Mouse (Mus musculus): ENCODE data around the gene Far1. TPM values are rescaled to one million over a fixed set of nuclear protein-coding genes. Genes with fewer than 3 reads are reported as not detected.

The Far1 gene
- total and polyA plus RNA-seq, 2 experiments from 2014 or later, result 14.8 to 25.0 TPM

DNA sequence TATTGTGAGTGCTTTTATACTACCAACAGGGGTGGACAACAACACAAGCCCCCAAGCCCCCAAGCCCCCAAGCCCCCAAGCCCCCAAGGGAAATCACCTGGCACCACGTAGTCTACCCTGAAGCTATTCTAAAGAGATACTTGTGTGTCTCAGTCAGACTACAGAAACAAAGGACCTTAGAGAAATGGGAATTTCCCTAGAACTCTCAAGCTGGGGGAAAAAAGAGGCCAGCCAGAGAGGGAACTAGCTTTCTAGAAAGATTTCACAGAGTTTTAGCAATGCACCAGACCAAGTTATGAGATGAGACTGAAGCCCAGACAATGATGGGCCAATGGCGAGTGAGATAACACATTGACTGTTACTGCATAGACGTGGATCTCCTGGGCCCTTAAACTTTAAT lies 2.2 kb upstream of the Far1 start:
- H3K9me3 ChIP-seq (replicated peaks; ENCODE audit: control insufficient read depth, low read length), result no peaks in the 10 kb centered on the region
- H3K27ac ChIP-seq (ENCODE audit: low read depth), result no peak overlapping the region
- H3K36me3 ChIP-seq (replicated peaks; ENCODE audit: control insufficient read depth, insufficient read depth, low read length), result no peaks in the 10 kb centered on the region
- H3K4me1 ChIP-seq (ENCODE audit: control insufficient read depth, insufficient read depth), result peaks cover 10% of the 10 kb centered on the region; the same call in 1 of the 2 replicates
- 68% methylated on average over 3 of the region's 3 CpGs for WGBS
- H3K4me2 ChIP-seq (ENCODE audit: low read depth, low read length), result no peak overlapping the region
- H3K4me3 ChIP-seq (ENCODE audit: low read depth, low read length), result no peak overlapping the region
- H3K9ac ChIP-seq (replicated peaks; ENCODE audit: low read depth, low read length), result no peak overlapping the region
- no peaks in the 10 kb centered on the region for H3K27me3 ChIP-seq (ENCODE audit: control insufficient read depth, insufficient read depth, low read length)
- no peak for TF ChIP-seq CTCF (IDR thresholded peaks at IDR 0.05; ENCODE audit: low read depth)
- no peak for TF ChIP-seq EP300 (IDR thresholded peaks at IDR 0.05; ENCODE audit: low read depth)
- ATAC-seq (ENCODE audit: insufficient read depth, low read depth), result no peak
- no peak for DNase-seq (ENCODE audit: low spot score)

DNA sequence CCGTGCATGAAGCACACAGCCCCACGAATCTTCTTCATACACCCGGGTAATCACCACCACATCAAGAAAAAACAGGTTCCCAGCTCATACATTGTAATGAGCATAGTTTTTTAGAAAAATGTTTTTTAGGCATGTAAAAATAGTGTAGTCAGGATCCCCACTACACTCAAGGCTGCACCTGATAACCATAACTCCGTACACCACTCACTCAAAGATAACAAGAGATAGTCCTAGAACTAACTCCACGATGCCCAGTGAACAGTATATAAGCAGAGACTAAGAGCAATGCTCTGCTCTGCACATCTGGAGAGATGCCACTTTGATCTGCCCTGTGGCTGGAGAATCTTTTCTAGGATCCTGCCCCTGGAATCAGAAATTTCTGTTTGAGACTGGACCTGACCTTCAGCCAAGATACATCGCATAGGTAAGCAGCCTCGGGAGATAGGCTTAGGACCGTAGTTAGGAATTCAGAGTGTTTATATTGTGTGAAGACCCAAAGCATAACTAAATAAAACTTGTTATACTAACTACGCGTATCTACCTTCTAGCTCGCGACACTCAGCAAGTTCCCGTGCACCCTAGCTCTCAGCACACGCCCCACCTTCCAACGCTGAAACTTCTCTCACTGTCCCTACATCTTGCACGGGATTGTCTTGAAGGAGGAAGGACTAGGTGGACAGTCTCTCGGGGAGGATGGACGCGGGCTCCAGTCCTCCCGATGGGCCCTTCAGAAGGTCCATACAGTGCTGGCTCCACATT lies 928 bp upstream of the Far1 start:
- WGBS, result 11% methylated on average over 20 of the region's 20 CpGs
- peak overlapping the region; percentile 92 for H3K27ac ChIP-seq (ENCODE audit: low read depth)
- peak overlapping the region; percentile 93 for H3K4me2 ChIP-seq (ENCODE audit: low read depth, low read length)
- no peaks in the 10 kb centered on the region for H3K9me3 ChIP-seq (replicated peaks; ENCODE audit: control insufficient read depth, low read length)
- no peak for DNase-seq (ENCODE audit: low spot score)
- H3K36me3 ChIP-seq (replicated peaks; ENCODE audit: control insufficient read depth, insufficient read depth, low read length), result no peaks in the 10 kb centered on the region
- TF ChIP-seq EP300 (IDR thresholded peaks at IDR 0.05; ENCODE audit: low read depth) (no peak), CTCF (IDR thresholded peaks at IDR 0.05; ENCODE audit: low read depth) (no peak)
- peaks cover 10% of the 10 kb centered on the region; the same call in 1 of the 2 replicates for H3K4me1 ChIP-seq (ENCODE audit: control insufficient read depth, insufficient read depth)
- ATAC-seq (ENCODE audit: insufficient read depth, low read depth), result no peak
- H3K9ac ChIP-seq (replicated peaks; ENCODE audit: low read depth, low read length), result peak overlapping the region; percentile 36
- H3K4me3 ChIP-seq (ENCODE audit: low read depth, low read length), result peak overlapping the region; percentile 89
- no peaks in the 10 kb centered on the region for H3K27me3 ChIP-seq (ENCODE audit: control insufficient read depth, insufficient read depth, low read length)

DNA sequence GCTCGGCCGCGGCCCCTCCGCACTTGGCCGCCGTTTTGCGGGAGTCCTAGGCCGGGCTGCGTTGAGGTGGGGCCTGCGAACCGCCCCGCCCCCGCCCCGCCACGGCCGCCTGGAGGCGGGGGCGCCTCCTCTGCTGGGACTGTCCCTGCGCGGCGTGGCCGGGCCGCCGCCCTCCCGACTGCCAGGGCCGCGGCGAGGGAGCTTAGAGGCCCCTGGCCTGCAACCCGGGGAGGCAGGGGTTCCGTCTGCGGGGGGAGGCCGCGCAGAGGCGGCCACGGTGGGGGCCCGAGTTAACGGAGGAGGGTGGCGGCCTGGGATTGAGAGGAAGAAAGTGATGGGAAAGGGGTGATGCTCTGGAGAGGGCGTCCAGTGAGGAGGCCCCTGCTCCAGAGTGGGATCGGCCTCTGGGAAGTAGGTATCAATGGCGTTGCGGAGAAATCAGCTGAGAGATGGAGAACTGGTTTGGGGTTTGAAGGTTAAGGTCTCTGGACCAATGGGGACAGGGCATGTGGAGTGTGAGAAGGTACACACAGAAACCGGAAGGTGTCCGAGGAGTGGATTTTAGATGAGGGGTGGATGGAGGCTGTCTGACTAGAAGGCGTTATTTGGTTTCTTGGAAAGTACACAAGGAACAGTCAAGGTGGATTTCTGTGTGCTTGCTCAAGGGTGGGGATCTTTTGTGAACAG lies 472 bp downstream of the Far1 start:
- Histone ChIP-seq H3K4me1 (ENCODE audit: control insufficient read depth, insufficient read depth) (peaks cover 10% of the 10 kb centered on the region; the same call in 1 of the 2 replicates), H3K4me3 (ENCODE audit: low read depth, low read length) (peak overlapping the region; percentile 89), H3K4me2 (ENCODE audit: low read depth, low read length) (peak overlapping the region; percentile 93), H3K27ac (ENCODE audit: low read depth) (peak overlapping the region; percentile 92), H3K9ac (replicated peaks; ENCODE audit: low read depth, low read length) (peak overlapping the region; percentile 82), H3K9me3 (replicated peaks; ENCODE audit: control insufficient read depth, low read length) (no peaks in the 10 kb centered on the region), H3K36me3 (replicated peaks; ENCODE audit: control insufficient read depth, insufficient read depth, low read length) (no peaks in the 10 kb centered on the region), H3K27me3 (ENCODE audit: control insufficient read depth, insufficient read depth, low read length) (no peaks in the 10 kb centered on the region)
- under 1% methylated on average over 43 of the region's 45 CpGs for WGBS
- ATAC-seq (ENCODE audit: insufficient read depth, low read depth) (peak; percentile 66), DNase-seq (ENCODE audit: low spot score) (no peak)
- TF ChIP-seq CTCF (IDR thresholded peaks at IDR 0.05; ENCODE audit: low read depth) (no peak), EP300 (IDR thresholded peaks at IDR 0.05; ENCODE audit: low read depth) (0 out of 2 replicates have a peak, but pooled peaks have one; percentile 10)

DNA sequence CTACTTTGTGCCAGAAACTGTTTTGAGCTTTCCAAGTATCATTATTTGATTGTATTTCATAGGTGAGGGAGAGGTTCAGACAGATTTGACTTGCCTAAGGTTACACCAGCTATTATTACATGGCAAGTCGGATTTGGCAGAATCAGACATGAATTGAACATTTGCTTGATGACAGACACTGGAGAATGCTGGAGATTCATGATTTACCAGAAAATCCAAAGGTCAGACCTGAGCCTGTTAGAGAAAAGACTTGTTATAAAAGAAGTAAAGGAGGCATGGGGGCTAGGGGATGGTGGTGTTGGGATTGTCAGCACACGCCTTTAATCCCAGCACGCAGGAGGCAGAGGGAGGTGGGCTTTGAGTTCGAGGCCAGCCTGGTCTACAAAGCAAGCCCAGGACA lies 2.2 kb downstream of the Far1 start:
- TF ChIP-seq EP300 (IDR thresholded peaks at IDR 0.05; ENCODE audit: low read depth) (no peak), CTCF (IDR thresholded peaks at IDR 0.05; ENCODE audit: low read depth) (no peak)
- ATAC-seq (ENCODE audit: insufficient read depth, low read depth), result no peak
- H3K27me3 ChIP-seq (ENCODE audit: control insufficient read depth, insufficient read depth, low read length), result no peaks in the 10 kb centered on the region
- H3K36me3 ChIP-seq (replicated peaks; ENCODE audit: control insufficient read depth, insufficient read depth, low read length), result no peaks in the 10 kb centered on the region
- WGBS, result 85% methylated on average over 4 of the region's 4 CpGs
- H3K4me1 ChIP-seq (ENCODE audit: control insufficient read depth, insufficient read depth), result peaks cover 10% of the 10 kb centered on the region; the same call in 1 of the 2 replicates
- DNase-seq (ENCODE audit: low spot score), result no peak
- no peak overlapping the region for H3K4me3 ChIP-seq (ENCODE audit: low read depth, low read length)
- H3K4me2 ChIP-seq (ENCODE audit: low read depth, low read length), result no peak overlapping the region
- H3K9ac ChIP-seq (replicated peaks; ENCODE audit: low read depth, low read length), result no peak overlapping the region
- no peak overlapping the region for H3K27ac ChIP-seq (ENCODE audit: low read depth)
- H3K9me3 ChIP-seq (replicated peaks; ENCODE audit: control insufficient read depth, low read length), result no peaks in the 10 kb centered on the region

DNA sequence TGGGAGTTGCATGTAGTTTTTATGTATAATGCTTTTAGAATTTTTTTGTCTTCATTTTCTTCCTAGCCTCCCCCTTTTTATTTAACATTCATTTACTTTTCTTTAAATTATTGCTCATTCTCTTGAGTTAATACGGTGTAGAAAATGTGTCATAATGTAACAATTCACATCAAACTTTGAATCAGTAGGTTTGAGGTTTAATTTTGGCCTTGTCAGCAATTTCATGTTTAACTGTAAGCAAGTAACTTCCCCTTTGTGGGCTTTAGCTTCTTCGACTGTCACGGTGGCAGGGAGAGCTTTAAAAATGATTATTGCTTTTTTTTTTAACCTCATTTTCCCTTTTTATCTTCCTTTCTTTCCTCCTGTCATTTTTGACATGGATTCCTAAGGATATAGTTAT lies 4.8 kb downstream of the Far1 start:
- DNase-seq (ENCODE audit: low spot score) (no peak), ATAC-seq (ENCODE audit: insufficient read depth, low read depth) (no peak)
- WGBS, result 71% methylated on average over 3 of the region's 3 CpGs
- H3K27me3 ChIP-seq (ENCODE audit: control insufficient read depth, insufficient read depth, low read length), result no peaks in the 10 kb centered on the region
- H3K4me1 ChIP-seq (ENCODE audit: control insufficient read depth, insufficient read depth), result peaks cover 10% of the 10 kb centered on the region; the same call in 1 of the 2 replicates
- no peaks in the 10 kb centered on the region for H3K36me3 ChIP-seq (replicated peaks; ENCODE audit: control insufficient read depth, insufficient read depth, low read length)
- no peak overlapping the region for H3K27ac ChIP-seq (ENCODE audit: low read depth)
- H3K4me2 ChIP-seq (ENCODE audit: low read depth, low read length), result no peak overlapping the region
- no peak overlapping the region for H3K4me3 ChIP-seq (ENCODE audit: low read depth, low read length)
- no peak overlapping the region for H3K9ac ChIP-seq (replicated peaks; ENCODE audit: low read depth, low read length)
- no peak for TF ChIP-seq CTCF (IDR thresholded peaks at IDR 0.05; ENCODE audit: low read depth)
- no peak for TF ChIP-seq EP300 (IDR thresholded peaks at IDR 0.05; ENCODE audit: low read depth)
- no peaks in the 10 kb centered on the region for H3K9me3 ChIP-seq (replicated peaks; ENCODE audit: control insufficient read depth, low read length)

Data from heart, postnatal 0 days (tissue).